Comparison of ENCODE assay signal across 8 mouse cellular contexts in genomic region chr7:80377471-80377870, GRCm38 (mm10). TPM values are rescaled to one million over a fixed set of nuclear protein-coding genes. Genes with fewer than 3 reads are reported as not detected.
A peak's percentile ranks its signal among the peaks of the same experiment; 100 is the strongest.
DNase-seq lines count a peak whose midpoint lies in the region; ATAC-seq and TF ChIP-seq lines count a peak whose summit lies in the region.

No protein-coding gene starts in this region.

- no peak; the same call in 1 of the 2 replicates for TF ChIP-seq CTCF in heart, adult 2 months (IDR thresholded peaks at IDR 0.05)
- peak; percentile 85; the same call in 1 of the 2 replicates for TF ChIP-seq CTCF in testis, adult 2 months (IDR thresholded peaks at IDR 0.05; ENCODE audit: control insufficient read depth, insufficient read depth, insufficient replicate concordance, low read depth, low read length)

- H3K4me2 ChIP-seq in heart, embryonic 12.5 days, result no peak overlapping the region

- no peaks in the 10 kb centered on the region for H3K79me2 ChIP-seq in heart, adult 2 months (replicated peaks; ENCODE audit: control insufficient read depth, insufficient read depth, low read length)

- no peak overlapping the region for H3K27ac ChIP-seq in heart, adult 2 months
- H3K27ac ChIP-seq in heart, embryonic 12.5 days (ENCODE audit: poor library complexity, severe bottlenecking), result no peak overlapping the region
- H3K27ac ChIP-seq in testis, adult 2 months (ENCODE audit: control insufficient read depth, insufficient read depth, low read depth, low read length), result no peak overlapping the region

- H3K36me3 ChIP-seq in heart, adult 2 months (ENCODE audit: control insufficient read depth, insufficient read depth, low read length), result no peaks in the 10 kb centered on the region
- peaks cover 33% of the 10 kb centered on the region for H3K36me3 ChIP-seq in heart, embryonic 12.5 days
- H3K36me3 ChIP-seq in testis, adult 2 months (ENCODE audit: control insufficient read depth, insufficient read depth, low read length), result no peaks in the 10 kb centered on the region

- H3K9ac ChIP-seq in heart, adult 2 months (ENCODE audit: low read depth, low read length), result no peak overlapping the region
- H3K9ac ChIP-seq in heart, embryonic 12.5 days, result no peak overlapping the region

- H3K4me1 ChIP-seq in heart, adult 2 months (ENCODE audit: control insufficient read depth, insufficient read depth, low read length), result no peaks in the 10 kb centered on the region; the same call in 1 of the 2 replicates
- H3K4me1 ChIP-seq in heart, embryonic 12.5 days (replicated peaks), result peaks cover 14% of the 10 kb centered on the region
- H3K4me1 ChIP-seq in testis, adult 2 months (ENCODE audit: control insufficient read depth, insufficient read depth, low read length), result peaks cover 2% of the 10 kb centered on the region; the same call in 1 of the 2 replicates

- H3K4me3 ChIP-seq in heart, adult 2 months, result no peak overlapping the region
- no peak overlapping the region for H3K4me3 ChIP-seq in heart, embryonic 12.5 days
- no peak overlapping the region for H3K4me3 ChIP-seq in testis, adult 2 months (ENCODE audit: control insufficient read depth, low read depth, low read length)

- TF ChIP-seq EP300 in heart, adult 2 months (IDR thresholded peaks at IDR 0.05; ENCODE audit: insufficient read depth, low read depth, low read length), result peak; percentile 56; the same call in 1 of the 2 replicates

- intact Hi-C loops in heart, adult 2 months (cut with DNase I), result loop anchor here (5.0 kb wide), 1 partner anchor 235 kb away; no protein-coding TSS in a partner anchor

- ATAC-seq in heart, embryonic 12.5 days (ENCODE audit: insufficient number of reproducible peaks, low FRiP score), result no peak

- H3K9me3 ChIP-seq in heart, embryonic 12.5 days (replicated peaks), result no peaks in the 10 kb centered on the region

- no peaks in the 10 kb centered on the region for H3K27me3 ChIP-seq in heart, adult 2 months (ENCODE audit: control insufficient read depth, insufficient read depth, low read length)
- peaks cover 15% of the 10 kb centered on the region for H3K27me3 ChIP-seq in heart, embryonic 12.5 days (replicated peaks)
- H3K27me3 ChIP-seq in testis, adult 2 months (ENCODE audit: control insufficient read depth, insufficient read depth, low read length), result no peaks in the 10 kb centered on the region

- peak; percentile 63 to 81 for DNase-seq in heart, adult 2 months
- DNase-seq in urinary bladder, postnatal 14 days (ENCODE audit: low spot score), result peak; percentile 71
- no peak for DNase-seq in urinary bladder, adult 2 months (ENCODE audit: low spot score)
- DNase-seq in cerebellum, adult 11-12 months, result peak; percentile 74
- peak; percentile 81 for DNase-seq in heart, postnatal 4 days
- peak; percentile 79 for DNase-seq in lung, postnatal 10 days

- no peak for TF ChIP-seq POLR2A in heart, adult 2 months (IDR thresholded peaks at IDR 0.05; ENCODE audit: insufficient read depth, low read depth, low read length)
- TF ChIP-seq POLR2A in testis, adult 2 months (IDR thresholded peaks at IDR 0.05; ENCODE audit: control insufficient read depth, low read depth, low read length), result no peak

- WGBS in heart, adult 2 months, result 20% methylated on average over 6 of the region's 6 CpGs
- WGBS in heart, embryonic 12.5 days, result 30% methylated on average over 6 of the region's 6 CpGs

RNA-seq across cellular contexts. Expression of gene Man2a2, which starts 6.3 kb away (rescaled TPM):
- 10 to 100 TPM; 55.7 to 58.7 TPM for total RNA-seq in heart, adult 2 months (2021)
- polyA plus RNA-seq in heart, adult 2 months (2012; rRNA removed), result 75.8 and 82.4 TPM in 2 replicates
- 25.0 and 31.0 TPM in 2 replicates for polyA plus RNA-seq in heart, embryonic 12.5 days (2016; fragmentation: Nextera tagmentation; extraction: Ambion mirVana)
- 37.1 and 49.6 TPM in 2 replicates for polyA plus RNA-seq in urinary bladder, adult 2 months (2012; rRNA removed)
- total RNA-seq in heart, postnatal 4 days (2021), result 10 to 100 TPM; 65.0 to 65.6 TPM
- 62.1 and 71.5 TPM in 2 replicates for polyA plus RNA-seq in testis, adult 2 months (2012; rRNA removed)

RNA-seq across cellular contexts. Expression of gene Fes, which starts 10.3 kb away (rescaled TPM):
- total RNA-seq in heart, adult 2 months (2021), result 1 to 10 TPM; 8.9 to 9.8 TPM
- polyA plus RNA-seq in heart, adult 2 months (2012; rRNA removed), result 15.4 and 17.3 TPM in 2 replicates
- polyA plus RNA-seq in heart, embryonic 12.5 days (2016; fragmentation: Nextera tagmentation; extraction: Ambion mirVana), result 10.2 and 11.4 TPM in 2 replicates
- 22.6 and 24.0 TPM in 2 replicates for polyA plus RNA-seq in urinary bladder, adult 2 months (2012; rRNA removed)
- 10 to 100 TPM; 16.4 to 21.5 TPM for total RNA-seq in heart, postnatal 4 days (2021)
- polyA plus RNA-seq in testis, adult 2 months (2012; rRNA removed), result 1.5 TPM in 2 replicates

RNA-seq across cellular contexts. Expression of gene Furin, which starts 27.8 kb away (rescaled TPM):
- 100 to 1,000 TPM; 108 to 129 TPM for total RNA-seq in heart, adult 2 months (2021)
- polyA plus RNA-seq in heart, adult 2 months (2012; rRNA removed), result 64.9 and 79.4 TPM in 2 replicates
- 24.5 and 25.9 TPM in 2 replicates for polyA plus RNA-seq in heart, embryonic 12.5 days (2016; fragmentation: Nextera tagmentation; extraction: Ambion mirVana)
- 25.3 and 40.7 TPM in 2 replicates for polyA plus RNA-seq in urinary bladder, adult 2 months (2012; rRNA removed)
- 100 to 1,000 TPM; 104 to 113 TPM for total RNA-seq in heart, postnatal 4 days (2021)
- 8.2 and 8.3 TPM in 2 replicates for polyA plus RNA-seq in testis, adult 2 months (2012; rRNA removed)

RNA-seq across cellular contexts. Expression of gene Hddc3, which starts 34.6 kb away (rescaled TPM):
- total RNA-seq in heart, adult 2 months (2021), result 10 to 100 TPM; 30.0 to 39.9 TPM
- 47.7 and 77.5 TPM in 2 replicates for polyA plus RNA-seq in heart, adult 2 months (2012; rRNA removed)
- 14.4 and 15.8 TPM in 2 replicates for polyA plus RNA-seq in heart, embryonic 12.5 days (2016; fragmentation: Nextera tagmentation; extraction: Ambion mirVana)
- 33.3 and 40.9 TPM in 2 replicates for polyA plus RNA-seq in urinary bladder, adult 2 months (2012; rRNA removed)
- total RNA-seq in heart, postnatal 4 days (2021), result 10 to 100 TPM; 40.9 to 42.1 TPM
- polyA plus RNA-seq in testis, adult 2 months (2012; rRNA removed), result 15.5 and 23.7 TPM in 2 replicates

RNA-seq across cellular contexts. Expression of gene Unc45a, which starts 36.7 kb away (rescaled TPM):
- 10 to 100 TPM; 15.8 to 16.8 TPM for total RNA-seq in heart, adult 2 months (2021)
- 23.0 and 24.0 TPM in 2 replicates for polyA plus RNA-seq in heart, adult 2 months (2012; rRNA removed)
- polyA plus RNA-seq in heart, embryonic 12.5 days (2016; fragmentation: Nextera tagmentation; extraction: Ambion mirVana), result 20.5 and 21.0 TPM in 2 replicates
- polyA plus RNA-seq in urinary bladder, adult 2 months (2012; rRNA removed), result 92.8 and 117 TPM in 2 replicates
- total RNA-seq in heart, postnatal 4 days (2021), result 10 to 100 TPM; 22.9 to 24.9 TPM
- 9.4 and 21.9 TPM in 2 replicates for polyA plus RNA-seq in testis, adult 2 months (2012; rRNA removed)
